ENCODE assay signal across 22 mouse cellular contexts in the genomic region with DNA sequence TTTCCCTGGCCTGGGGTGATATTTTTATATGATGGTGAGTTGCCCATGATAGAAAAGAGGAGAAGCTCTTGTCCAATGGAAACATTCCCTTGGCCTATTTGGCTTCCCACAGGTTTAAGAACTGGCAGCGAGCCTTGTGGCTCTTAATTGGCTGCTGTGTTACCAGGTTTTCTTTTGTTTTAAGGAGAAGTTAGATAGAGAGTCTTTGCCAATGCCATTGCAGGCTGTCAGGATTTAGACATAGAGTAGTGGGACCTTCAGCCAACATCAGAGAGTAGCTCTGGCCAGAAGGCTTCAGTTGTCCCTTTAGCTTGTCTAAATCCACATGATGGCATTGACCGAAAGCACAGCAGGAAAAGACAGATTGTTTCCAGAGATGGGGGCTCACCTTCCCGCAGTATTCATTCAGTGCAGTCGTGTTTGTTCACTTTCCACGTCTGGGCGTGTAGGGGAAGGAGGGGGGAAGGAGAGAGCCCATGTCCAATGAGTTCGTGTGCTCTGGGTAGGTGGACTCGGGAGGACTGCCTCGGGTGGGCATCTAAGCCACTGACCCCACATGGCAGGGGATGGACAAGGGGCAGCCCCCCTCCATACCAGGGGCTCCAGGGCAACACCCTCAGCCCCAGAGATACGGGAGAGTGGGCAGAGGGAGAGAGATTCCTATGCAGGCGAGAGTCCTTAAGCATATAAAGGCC. TPM values are rescaled to one million over a fixed set of nuclear protein-coding genes. Genes with fewer than 3 reads are reported as not detected.
DNase-seq lines count a peak whose midpoint lies in the region; ATAC-seq and TF ChIP-seq lines count a peak whose summit lies in the region.
"Had no signal": no experiment of that assay in that cellular context is flagged by ENCODE, and none has a peak within 500 bp of the region (broad histone marks: within the 10 kb centered on the region; RNA-seq: fewer than 3 reads in every experiment).

No protein-coding gene starts in this region.

- intact Hi-C loops in heart, postnatal 25 days (cut with DNase I), result no loop called here

- no peaks in the 10 kb centered on the region for H3K27me3 ChIP-seq in forebrain, embryonic 14.5 days (replicated peaks; ENCODE audit: control insufficient read depth, insufficient read depth, low read length)
- no peaks in the 10 kb centered on the region for H3K27me3 ChIP-seq in lung, postnatal 0 days (replicated peaks; ENCODE audit: insufficient read depth, low read length)

- ATAC-seq in forebrain, embryonic 14.5 days, result peak; percentile 85
- ATAC-seq in lung, postnatal 0 days, result no peak

- no peak for TF ChIP-seq CTCF in lung, postnatal 0 days (IDR thresholded peaks at IDR 0.05)

- H3K4me2 ChIP-seq in forebrain, embryonic 14.5 days (ENCODE audit: low read length), result no peak overlapping the region
- H3K4me2 ChIP-seq in lung, postnatal 0 days (replicated peaks; ENCODE audit: low read depth, low read length), result no peak overlapping the region

- H3K4me3 ChIP-seq in forebrain, embryonic 14.5 days (ENCODE audit: low read depth, low read length), result no peak overlapping the region
- H3K4me3 ChIP-seq in lung, postnatal 0 days (ENCODE audit: low read depth, low read length), result no peak overlapping the region
- H3K4me3 ChIP-seq: gastrocnemius, adult 2 months; heart, embryonic 10.5 days; limb, embryonic 10.5 days; myocyte had no signal

- H3K27ac ChIP-seq in forebrain, embryonic 14.5 days (ENCODE audit: low read depth, low read length), result peak overlapping the region; percentile 74
- H3K27ac ChIP-seq in lung, postnatal 0 days (ENCODE audit: low read length), result no peak overlapping the region
- H3K27ac ChIP-seq: gastrocnemius, adult 2 months; heart, embryonic 10.5 days; limb, embryonic 10.5 days; liver, embryonic 14.5 days had no signal

- no peak overlapping the region for H3K9ac ChIP-seq in forebrain, embryonic 14.5 days (ENCODE audit: low read length)
- H3K9ac ChIP-seq in lung, postnatal 0 days (replicated peaks; ENCODE audit: low read depth), result no peak overlapping the region
- H3K9ac ChIP-seq: liver, embryonic 14.5 days had no signal

- H3K9me3 ChIP-seq in forebrain, embryonic 14.5 days (replicated peaks; ENCODE audit: control insufficient read depth, low read length), result no peaks in the 10 kb centered on the region
- H3K9me3 ChIP-seq in lung, postnatal 0 days (ENCODE audit: low read length), result no peaks in the 10 kb centered on the region
- H3K9me3 ChIP-seq: heart, embryonic 10.5 days; limb, embryonic 10.5 days had no signal

- 0 out of 2 replicates have a peak, but pooled peaks cover 2% of the 10 kb centered on the region for H3K4me1 ChIP-seq in forebrain, embryonic 14.5 days (ENCODE audit: control insufficient read depth, insufficient read depth, low read length)
- no peaks in the 10 kb centered on the region for H3K4me1 ChIP-seq in lung, postnatal 0 days (ENCODE audit: insufficient read depth, low read depth, low read length)
- H3K4me1 ChIP-seq: heart, embryonic 10.5 days; limb, embryonic 10.5 days had no signal

- TF ChIP-seq EP300 in lung, postnatal 0 days (IDR thresholded peaks at IDR 0.05), result no peak

- DNase-seq in heart, adult 18-20 months, result peak; percentile 2 to 15
- DNase-seq in heart, postnatal 25 days (ENCODE audit: low spot score), result no peak
- peak; percentile 20 to 21 for DNase-seq in right cerebral cortex, postnatal 10 days (ENCODE audit: low spot score in 2 of 2)
- DNase-seq in right cerebral cortex, postnatal 14 days, result no peak
- peak; percentile 72 for DNase-seq in forebrain, embryonic 14.5 days (ENCODE audit: low spot score)
- no peak for DNase-seq in lung, postnatal 0 days (ENCODE audit: low spot score)
- no peak for DNase-seq in adrenal gland, postnatal 14 days
- no peak for DNase-seq in thymus, postnatal 10 days (ENCODE audit: low spot score in 2 of 2)
- DNase-seq: adrenal gland, postnatal 25 days; B cell, adult 2 months; gastrocnemius, adult 2 months; heart, postnatal 4 days; kidney, adult 8-10 months; lung, postnatal 36 days; spleen, adult 18-20 months; thymus, adult 18-20 months had no signal

- H3K36me3 ChIP-seq in forebrain, embryonic 14.5 days (ENCODE audit: control insufficient read depth, insufficient read depth, low read length), result no peaks in the 10 kb centered on the region
- H3K36me3 ChIP-seq in lung, postnatal 0 days (ENCODE audit: insufficient read depth, low read length), result no peaks in the 10 kb centered on the region
- H3K36me3 ChIP-seq: heart, embryonic 10.5 days; limb, embryonic 10.5 days had no signal

- WGBS in forebrain, embryonic 14.5 days, result 51% methylated on average over 11 of the region's 11 CpGs
- WGBS in lung, postnatal 0 days, result 86% methylated on average over 11 of the region's 11 CpGs

RNA-seq across cellular contexts. Expression of gene Vmn2r2, which starts 28.2 kb away (rescaled TPM):
- total RNA-seq in heart, adult 18-20 months (2021), result not detected
- total RNA-seq in heart, postnatal 25 days (2021), result not detected
- polyA plus RNA-seq in forebrain, embryonic 14.5 days (2014; fragmentation: Nextera tagmentation; extraction: Ambion mirVana), result 0.07 TPM in 1 of 2 replicates, not detected in the other
- not detected in 2 replicates for polyA plus RNA-seq in lung, postnatal 0 days (2015; fragmentation: Nextera tagmentation; extraction: Ambion mirVana)
- total RNA-seq in adrenal gland, postnatal 14 days (2021), result not detected in 2 replicates
- total RNA-seq: adrenal gland, postnatal 25 days; ES-E14; gastrocnemius, adult 2 months; heart, postnatal 4 days; layer of hippocampus, adult 8-10 months had no signal
- polyA plus RNA-seq: heart, embryonic 10.5 days; liver, embryonic 14.5 days; myocyte had no signal

RNA-seq across cellular contexts. Expression of gene Vmn2r1, which starts 32.2 kb away (rescaled TPM):
- under 1 TPM in 1 of 2 experiments, not detected in 1; 0.08 TPM for total RNA-seq in heart, adult 18-20 months (2021)
- not detected for total RNA-seq in heart, postnatal 25 days (2021)
- 0.13 and 0.32 TPM in 2 replicates for polyA plus RNA-seq in forebrain, embryonic 14.5 days (2014; fragmentation: Nextera tagmentation; extraction: Ambion mirVana)
- 0.04 TPM in 1 of 2 replicates, not detected in the other for polyA plus RNA-seq in lung, postnatal 0 days (2015; fragmentation: Nextera tagmentation; extraction: Ambion mirVana)
- total RNA-seq in adrenal gland, postnatal 14 days (2021), result 0.11 and 0.19 TPM in 2 replicates

Comparison
In these comparisons a context has a peak if more than half of its experiments do, and no peak if none do; other contexts are left out.
1. DNase-seq: peak in heart, adult 18-20 months (2 of 2), right cerebral cortex, postnatal 10 days (2 of 2) and forebrain, embryonic 14.5 days (single experiment); none in heart, postnatal 25 days (single experiment), right cerebral cortex, postnatal 14 days (single experiment), lung, postnatal 0 days (single experiment), adrenal gland, postnatal 14 days (single experiment) and thymus, postnatal 10 days (0 of 2).